Mouse (Mus musculus) brain, embryonic 14.5 days (tissue): ENCODE data around the gene Zscan2.

Experiments
- CTCF ChIP-seq: fragments of 200-500 bp; IDR thresholded peaks from 2 replicates; pipeline ENCODE4 v1.5.1; 2012; ENCODE audit warnings: inconsistent platforms, mild to moderate bottlenecking, moderate library complexity, borderline replicate concordance; ENCODE audit not compliant: insufficient read depth, insufficient read length; ENCODE audit errors: extremely low read depth
- POLR2A ChIP-seq: fragments of 200-500 bp; IDR thresholded peaks from 2 replicates; pipeline ENCODE4 v1.6.1; 2012; ENCODE audit warnings: mild to moderate bottlenecking, inconsistent platforms, borderline replicate concordance; ENCODE audit not compliant: poor library complexity, insufficient read depth, insufficient read length, severe bottlenecking; ENCODE audit errors: extremely low read depth

DNA sequence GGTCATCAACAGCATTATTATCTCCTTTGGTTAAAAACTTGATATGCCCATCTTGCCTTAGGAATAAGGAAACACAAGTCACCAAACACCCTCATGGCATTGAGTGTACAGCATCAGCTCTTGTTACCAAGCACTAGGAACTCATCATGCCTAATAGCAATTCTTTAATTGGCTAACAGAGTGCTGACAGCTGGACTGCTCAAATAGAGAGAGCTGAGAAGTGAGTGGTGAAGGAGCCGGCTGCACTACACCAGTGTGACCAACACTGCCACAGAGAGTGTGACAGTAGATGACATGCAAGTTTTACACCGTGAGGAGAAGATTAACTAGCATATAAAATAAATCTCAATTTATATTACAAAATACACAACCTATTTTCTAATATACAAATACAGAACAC is 62.4 kb downstream of the Zscan2 start:
- no peak for TF ChIP-seq CTCF
- TF ChIP-seq POLR2A = no peak
